Mouse (Mus musculus): ENCODE results near the gene Zfand6. TPM values are rescaled to one million over a fixed set of nuclear protein-coding genes. Genes with fewer than 3 reads are reported as not detected.

The Zfand6 gene
- polyA plus RNA-seq, 2 experiments: 151 to 159 TPM

DNA sequence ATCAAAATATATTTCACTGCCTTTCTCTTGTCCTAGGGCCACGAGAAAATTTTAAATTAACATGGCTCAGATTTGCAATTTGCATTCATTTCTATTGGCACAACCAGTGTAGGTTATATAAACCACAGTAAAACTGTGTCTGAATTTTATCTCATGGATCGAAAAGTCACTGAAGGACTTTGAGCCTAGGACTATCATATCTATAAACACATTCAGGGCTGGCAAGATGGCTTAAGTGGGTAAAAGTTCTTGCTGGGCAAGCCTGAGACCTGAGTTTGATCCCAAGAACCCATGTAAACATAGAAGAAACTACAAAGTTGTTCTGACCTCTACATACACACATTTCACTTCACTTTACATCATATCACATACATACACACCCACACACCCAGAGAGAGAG, 3.4 kb downstream of the Zfand6 start:
- Histone ChIP-seq H3K27ac (replicated peaks; ENCODE audit: low read depth, low read length) (no peak overlapping the region), H3K9ac (ENCODE audit: low read depth, low read length, severe bottlenecking) (no peak overlapping the region), H3K36me3 (ENCODE audit: control insufficient read depth, insufficient read depth, low read length) (no peaks in the 10 kb centered on the region), H3K4me2 (replicated peaks; ENCODE audit: low read depth, low read length, severe bottlenecking) (no peak overlapping the region), H3K4me3 (replicated peaks; ENCODE audit: low read length) (no peak overlapping the region), H3K27me3 (ENCODE audit: control insufficient read depth, insufficient read depth, low read length) (no peaks in the 10 kb centered on the region), H3K9me3 (ENCODE audit: control insufficient read depth, low read length) (no peaks in the 10 kb centered on the region), H3K4me1 (ENCODE audit: control insufficient read depth, insufficient read depth, low read length) (no peaks in the 10 kb centered on the region)
- ATAC-seq (ENCODE audit: low FRiP score, low read depth) (no peak), DNase-seq (ENCODE audit: low spot score) (no peak)
- TF ChIP-seq POLR2A (IDR thresholded peaks at IDR 0.05; ENCODE audit: borderline replicate concordance, extremely low read depth, insufficient read depth, insufficient read length): no peak
- WGBS: 79% methylated on average over 2 of the region's 2 CpGs

GRCm38 (mm10) chr7:84684675-84685074, 5.1 kb downstream of the Zfand6 start:
- Histone ChIP-seq H3K27me3 (ENCODE audit: control insufficient read depth, insufficient read depth, low read length) (no peaks in the 10 kb centered on the region), H3K4me2 (replicated peaks; ENCODE audit: low read depth, low read length, severe bottlenecking) (no peak overlapping the region), H3K27ac (replicated peaks; ENCODE audit: low read depth, low read length) (no peak overlapping the region), H3K4me3 (replicated peaks; ENCODE audit: low read length) (no peak overlapping the region), H3K9me3 (ENCODE audit: control insufficient read depth, low read length) (no peaks in the 10 kb centered on the region), H3K9ac (ENCODE audit: low read depth, low read length, severe bottlenecking) (no peak overlapping the region), H3K4me1 (ENCODE audit: control insufficient read depth, insufficient read depth, low read length) (peaks cover 5% of the 10 kb centered on the region), H3K36me3 (ENCODE audit: control insufficient read depth, insufficient read depth, low read length) (no peaks in the 10 kb centered on the region)
- no peak for DNase-seq (ENCODE audit: low spot score)
- no peak for TF ChIP-seq POLR2A (IDR thresholded peaks at IDR 0.05; ENCODE audit: borderline replicate concordance, extremely low read depth, insufficient read depth, insufficient read length)
- 83% methylated on average over 1 of the region's 1 CpGs for WGBS
- ATAC-seq (ENCODE audit: low FRiP score, low read depth): no peak

GRCm38 (mm10) chr7:84681558-84681957, 8.2 kb downstream of the Zfand6 start:
- DNase-seq (ENCODE audit: low spot score) (no peak), ATAC-seq (ENCODE audit: low FRiP score, low read depth) (no peak)
- Histone ChIP-seq H3K36me3 (ENCODE audit: control insufficient read depth, insufficient read depth, low read length) (no peaks in the 10 kb centered on the region), H3K27me3 (ENCODE audit: control insufficient read depth, insufficient read depth, low read length) (no peaks in the 10 kb centered on the region), H3K9ac (ENCODE audit: low read depth, low read length, severe bottlenecking) (no peak overlapping the region), H3K4me2 (replicated peaks; ENCODE audit: low read depth, low read length, severe bottlenecking) (no peak overlapping the region), H3K27ac (replicated peaks; ENCODE audit: low read depth, low read length) (no peak overlapping the region), H3K4me1 (ENCODE audit: control insufficient read depth, insufficient read depth, low read length) (peaks cover 8% of the 10 kb centered on the region), H3K4me3 (replicated peaks; ENCODE audit: low read length) (no peak overlapping the region), H3K9me3 (ENCODE audit: control insufficient read depth, low read length) (no peaks in the 10 kb centered on the region)
- 82% methylated on average over 1 of the region's 1 CpGs for WGBS
- no peak for TF ChIP-seq POLR2A (IDR thresholded peaks at IDR 0.05; ENCODE audit: borderline replicate concordance, extremely low read depth, insufficient read depth, insufficient read length)

GRCm38 (mm10) chr7:84680931-84681330, 8.8 kb downstream of the Zfand6 start:
- no peak for DNase-seq (ENCODE audit: low spot score)
- Histone ChIP-seq H3K27ac (replicated peaks; ENCODE audit: low read depth, low read length) (no peak overlapping the region), H3K9me3 (ENCODE audit: control insufficient read depth, low read length) (no peaks in the 10 kb centered on the region), H3K9ac (ENCODE audit: low read depth, low read length, severe bottlenecking) (no peak overlapping the region), H3K4me1 (ENCODE audit: control insufficient read depth, insufficient read depth, low read length) (peaks cover 8% of the 10 kb centered on the region), H3K27me3 (ENCODE audit: control insufficient read depth, insufficient read depth, low read length) (no peaks in the 10 kb centered on the region), H3K36me3 (ENCODE audit: control insufficient read depth, insufficient read depth, low read length) (no peaks in the 10 kb centered on the region), H3K4me2 (replicated peaks; ENCODE audit: low read depth, low read length, severe bottlenecking) (no peak overlapping the region), H3K4me3 (replicated peaks; ENCODE audit: low read length) (no peak overlapping the region)
- no peak for TF ChIP-seq POLR2A (IDR thresholded peaks at IDR 0.05; ENCODE audit: borderline replicate concordance, extremely low read depth, insufficient read depth, insufficient read length)
- no peak for ATAC-seq (ENCODE audit: low FRiP score, low read depth)

GRCm38 (mm10) chr7:84680092-84680491, 9.7 kb downstream of the Zfand6 start:
- ATAC-seq (ENCODE audit: low FRiP score, low read depth) (no peak; the same call in 1 of the 2 replicates), DNase-seq (ENCODE audit: low spot score) (no peak)
- TF ChIP-seq POLR2A (IDR thresholded peaks at IDR 0.05; ENCODE audit: borderline replicate concordance, extremely low read depth, insufficient read depth, insufficient read length): no peak
- H3K27ac ChIP-seq (replicated peaks; ENCODE audit: low read depth, low read length): peak overlapping the region; percentile 8; the same call in 1 of the 2 replicates
- H3K36me3 ChIP-seq (ENCODE audit: control insufficient read depth, insufficient read depth, low read length): no peaks in the 10 kb centered on the region
- H3K4me2 ChIP-seq (replicated peaks; ENCODE audit: low read depth, low read length, severe bottlenecking): peak overlapping the region; percentile 41
- 0 out of 2 replicates have a peak overlapping the region, but pooled peaks have one; percentile 28 for H3K9ac ChIP-seq (ENCODE audit: low read depth, low read length, severe bottlenecking)
- H3K4me3 ChIP-seq (replicated peaks; ENCODE audit: low read length): peak overlapping the region; percentile 49
- 27% methylated on average over 2 of the region's 2 CpGs for WGBS
- no peaks in the 10 kb centered on the region for H3K27me3 ChIP-seq (ENCODE audit: control insufficient read depth, insufficient read depth, low read length)
- H3K9me3 ChIP-seq (ENCODE audit: control insufficient read depth, low read length): no peaks in the 10 kb centered on the region
- peaks cover 8% of the 10 kb centered on the region for H3K4me1 ChIP-seq (ENCODE audit: control insufficient read depth, insufficient read depth, low read length)

DNA sequence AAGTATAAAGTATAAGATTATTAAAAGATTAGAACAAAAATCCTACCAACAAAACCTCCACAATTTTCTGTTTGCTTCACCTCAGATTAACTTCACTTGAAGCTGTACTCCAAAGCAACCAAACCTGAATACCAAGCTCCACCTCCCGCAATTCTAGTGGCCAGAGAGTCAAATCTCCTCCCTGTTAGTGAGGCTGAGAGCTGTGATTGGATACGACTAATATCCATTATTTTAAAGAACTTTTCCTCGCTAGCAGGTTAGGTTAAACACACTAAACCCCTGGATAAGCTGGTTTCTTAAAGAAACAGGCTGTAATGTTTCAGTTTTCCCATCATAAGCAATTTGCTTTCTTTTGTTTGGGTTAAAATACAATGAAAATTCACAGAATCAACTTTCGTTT, 10.5 kb downstream of the Zfand6 start:
- peak; percentile 97 for ATAC-seq (ENCODE audit: low FRiP score, low read depth)
- TF ChIP-seq POLR2A (IDR thresholded peaks at IDR 0.05; ENCODE audit: borderline replicate concordance, extremely low read depth, insufficient read depth, insufficient read length): peak; percentile 53; the same call in 1 of the 2 replicates
- Histone ChIP-seq H3K36me3 (ENCODE audit: control insufficient read depth, insufficient read depth, low read length) (no peaks in the 10 kb centered on the region), H3K4me3 (replicated peaks; ENCODE audit: low read length) (peak overlapping the region; percentile 49), H3K27ac (replicated peaks; ENCODE audit: low read depth, low read length) (no peak overlapping the region), H3K4me1 (ENCODE audit: control insufficient read depth, insufficient read depth, low read length) (peaks cover 8% of the 10 kb centered on the region), H3K9ac (ENCODE audit: low read depth, low read length, severe bottlenecking) (peak overlapping the region; percentile 49), H3K9me3 (ENCODE audit: control insufficient read depth, low read length) (no peaks in the 10 kb centered on the region), H3K4me2 (replicated peaks; ENCODE audit: low read depth, low read length, severe bottlenecking) (peak overlapping the region; percentile 41; the same call in 1 of the 2 replicates), H3K27me3 (ENCODE audit: control insufficient read depth, insufficient read depth, low read length) (no peaks in the 10 kb centered on the region)
- WGBS: 2% methylated on average over 4 of the region's 4 CpGs
- peak; percentile 93 for DNase-seq (ENCODE audit: low spot score)
